Mouse (Mus musculus) heart, postnatal 10 days (tissue): ENCODE measurements around the gene Plaa. TPM values are rescaled to one million over a fixed set of nuclear protein-coding genes. Genes with fewer than 3 reads are reported as not detected.

Experiments
- DNase-seq, 2 experiments: peaks; one replicate each; pipeline ENCODE4 v3.0.0; 2021
- intact Hi-C: fragments of 180-260 bp; cut with DNase I; formaldehyde crosslinking; loops from one replicate; pipeline ENCODE4 v1.15.1; 2025
- total RNA-seq, 2 experiments: library from RNA; stranded (reverse); gene quantifications; 2 replicates each; pipeline ENCODE4 v1.2.3; 2021

The Plaa gene
- total RNA-seq, 2 experiments from 2014 or later = 48.7 to 49.1 TPM

DNA sequence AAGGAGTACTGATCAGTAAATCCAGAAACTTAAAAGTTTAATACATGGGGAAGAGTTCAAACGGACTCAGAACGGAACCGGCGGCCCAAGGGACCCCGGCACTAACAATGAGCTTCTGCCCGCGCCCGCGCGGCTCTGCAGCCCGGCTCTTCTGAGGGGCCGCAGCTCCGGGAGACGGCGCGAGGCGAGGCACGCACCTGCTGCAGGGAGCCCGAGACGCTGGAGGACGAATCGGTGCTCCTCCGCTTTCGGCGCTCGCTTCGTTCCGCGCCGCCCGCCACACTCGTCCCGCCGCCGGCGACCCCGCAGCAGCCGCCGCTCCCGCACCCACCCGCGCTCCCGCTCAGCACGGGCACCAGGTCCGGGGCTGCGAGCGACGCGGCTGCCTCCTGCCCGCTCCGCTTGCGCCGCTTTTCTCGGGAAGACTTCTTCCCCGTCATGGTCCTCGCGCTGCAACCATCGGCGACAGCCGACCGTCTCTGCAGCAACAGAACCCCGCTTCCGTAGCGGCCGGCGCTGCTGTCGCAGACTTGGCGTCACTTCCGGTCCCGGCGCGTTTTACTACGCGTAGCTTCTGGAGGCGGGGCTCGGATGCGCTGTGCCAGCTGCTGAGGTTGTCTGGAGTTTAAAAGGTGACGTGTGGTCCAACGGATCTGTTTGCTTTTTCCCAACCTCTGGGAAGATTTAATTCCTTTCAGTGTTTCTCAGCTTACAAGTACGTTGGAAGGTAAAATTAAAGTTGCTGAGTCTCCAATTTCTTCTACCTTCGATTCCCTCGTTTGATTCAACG, 46.6 kb downstream of the Plaa start, which contains the start of the genes Gm10306 and Caap1:
TSS of gene Gm10306 (plus strand) at position 282 of the 790 bp plus-strand sequence.
TSS of gene Caap1 (minus strand) at position 532 of the 790 bp plus-strand sequence.
- intact Hi-C loops = loop anchor here (5.0 kb wide), 1 partner anchor 46 kb away; the partner anchor contains the start of gene Plaa

GRCm38 (mm10) chr4:94554955-94555494, 48.0 kb downstream of the Plaa start:
- no peak for DNase-seq
- intact Hi-C loops = loop anchor here (5.0 kb wide), 1 partner anchor 47 kb away; the partner anchor contains the start of gene Plaa

More for the DNA sequence above, 46.6 kb downstream of the Plaa start, which contains the start of the genes Gm10306 and Caap1:
- peak; percentile 95 to 97 for DNase-seq

DNA sequence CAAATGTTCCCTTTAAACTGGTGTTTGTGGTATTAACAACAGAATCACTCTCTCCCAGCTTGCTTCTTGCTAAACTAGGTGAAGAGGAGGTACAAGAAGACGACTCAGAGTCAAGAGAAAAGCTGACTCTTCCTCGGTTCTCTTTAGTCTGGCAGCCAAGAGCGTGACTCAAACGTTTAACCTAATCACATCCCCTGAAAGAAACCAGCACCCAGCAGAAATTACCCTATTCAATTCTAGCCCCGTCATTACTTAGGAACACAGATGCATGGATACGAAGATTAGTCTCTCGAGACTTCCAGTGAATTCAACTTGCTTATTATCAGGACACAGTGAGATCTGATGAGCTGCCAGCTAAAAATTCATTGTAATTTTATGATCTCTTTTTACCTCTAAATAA, 58.7 kb downstream of the Plaa start:
- intact Hi-C loops = no loop called here
- no peak for DNase-seq

GRCm38 (mm10) chr4:94543041-94543440, 60.0 kb downstream of the Plaa start:
- intact Hi-C loops = no loop called here

GRCm38 (mm10) chr4:94533205-94533604, 69.8 kb downstream of the Plaa start:
- DNase-seq = no peak
- intact Hi-C loops = no loop called here

More at GRCm38 (mm10) chr4:94543041-94543440, 60.0 kb downstream of the Plaa start:
- no peak for DNase-seq

DNA sequence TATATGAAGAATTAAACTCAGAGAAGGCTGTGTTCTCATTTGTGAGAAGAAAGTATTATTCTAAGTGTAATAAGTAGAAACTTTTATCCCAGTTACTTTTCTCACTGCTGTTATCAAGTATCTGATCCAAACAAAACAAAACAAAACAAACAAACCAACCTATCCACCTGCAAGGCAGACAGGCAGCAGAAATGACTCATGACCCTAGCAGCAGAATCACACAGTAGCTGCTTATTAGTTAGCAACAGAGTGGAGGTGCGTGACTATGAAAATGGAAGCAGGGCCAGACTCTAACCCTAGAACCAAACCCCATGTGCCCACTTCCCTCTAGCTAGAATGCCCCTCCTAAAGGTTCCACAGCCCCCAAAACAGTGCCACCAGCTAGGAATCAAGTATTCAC, 73.6 kb downstream of the Plaa start:
- intact Hi-C loops = no loop called here
- DNase-seq = no peak

DNA sequence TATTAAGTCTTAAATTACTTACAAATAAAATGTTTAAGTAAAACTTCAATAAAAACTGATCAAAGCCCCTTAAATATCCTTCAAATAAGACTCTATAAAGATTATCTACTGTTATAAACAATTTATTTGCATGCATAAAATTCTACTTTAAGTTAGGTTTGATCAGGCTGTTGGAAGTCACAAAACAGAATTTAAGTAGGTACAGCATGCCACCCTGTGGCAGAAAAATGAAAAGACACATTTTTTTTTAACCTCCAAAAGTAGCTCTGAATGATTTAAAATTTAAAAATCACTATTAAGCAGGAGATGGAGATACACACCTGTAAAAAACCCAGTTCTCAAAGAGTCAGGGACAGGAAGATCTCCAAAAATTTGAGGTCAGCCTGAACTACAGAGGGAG, 79.7 kb downstream of the Plaa start:
- intact Hi-C loops = no loop called here
- DNase-seq = peak; percentile 5 to 13

- DNase-seq = peak; percentile 48 to 70
- intact Hi-C loops = loop anchor here (5.0 kb wide), 2 partner anchors 395 to 510 kb away; no protein-coding TSS in a partner anchor
Observed at GRCm38 (mm10) chr4:94517631-94518030, 85.4 kb downstream of the Plaa start.

Other genes starting within 250 kb of the Plaa start
- gene Gm10306, start 46.7 kb downstream of the Plaa start, total RNA-seq = not detected
- gene Caap1, start 46.4 kb downstream of the Plaa start, total RNA-seq = 1 to 10 TPM; 4.7 to 6.4 TPM
- 1 to 10 TPM; 6.8 to 7.4 TPM for gene Ift74, start 11.2 kb upstream of the Plaa start, total RNA-seq
- not detected for gene Lrrc19, start 46.9 kb upstream of the Plaa start, total RNA-seq
- 10 to 100 TPM; 61.1 to 69.4 TPM for gene Tek, start 136.0 kb upstream of the Plaa start, total RNA-seq